Mouse (Mus musculus) limb, embryonic 11.5 days (tissue): Measurements from ENCODE around the gene Sclt1. TPM values are rescaled to one million over a fixed set of nuclear protein-coding genes. Genes with fewer than 3 reads are reported as not detected.

Experiments used
- ATAC-seq: fragments of 200-750 bp; cut with Nextera tagmentation; 2 replicates; pipeline ENCODE4 v1.8.0; 2017; ENCODE audit warnings: low read depth; ENCODE audit not compliant: insufficient number of reproducible peaks, low FRiP score, low TSS enrichment
- DNase-seq: peaks from one replicate; pipeline ENCODE4 v3.0.0-alpha.2; 2015; ENCODE audit warnings: low spot score
- H3K27ac ChIP-seq: fragments of 300-500 bp; sonication (generic); replicated peaks from 2 replicates; pipeline ENCODE4 v1.5.1; 2014; ENCODE audit warnings: low read depth, mild to moderate bottlenecking, low read length
- H3K27me3 ChIP-seq: fragments of 300-500 bp; sonication (generic); 2 replicates; pipeline ENCODE4 v1.6.1; 2014; ENCODE audit warnings: mild to moderate bottlenecking, low read length, mixed read lengths; ENCODE audit not compliant: control insufficient read depth, insufficient read depth
- H3K36me3 ChIP-seq: fragments of 300-500 bp; sonication (generic); 2 replicates; pipeline ENCODE4 v1.6.1; 2014; ENCODE audit warnings: mild to moderate bottlenecking, low read length, moderate library complexity, mixed read lengths; ENCODE audit not compliant: control insufficient read depth, insufficient read depth
- H3K4me1 ChIP-seq: fragments of 300-500 bp; sonication (generic); 2 replicates; pipeline ENCODE4 v1.6.1; 2014; ENCODE audit warnings: low read length, mixed read lengths; ENCODE audit not compliant: control insufficient read depth, insufficient read depth
- H3K4me2 ChIP-seq: fragments of 300-500 bp; sonication (generic); 2 replicates; pipeline ENCODE4 v1.6.1; 2014; ENCODE audit warnings: low read depth, mild to moderate bottlenecking, moderate library complexity; ENCODE audit not compliant: severe bottlenecking
- H3K4me3 ChIP-seq: fragments of 300-500 bp; sonication (generic); 2 replicates; pipeline ENCODE4 v1.5.1; 2014; ENCODE audit warnings: low read depth, low read length
- H3K9ac ChIP-seq: fragments of 300-500 bp; sonication (generic); 2 replicates; pipeline ENCODE4 v1.6.1; 2014; ENCODE audit warnings: mild to moderate bottlenecking, low read length
- H3K9me3 ChIP-seq: fragments of 300-500 bp; sonication (generic); 2 replicates; pipeline ENCODE4 v1.6.1; 2016; ENCODE audit warnings: low read length; ENCODE audit not compliant: control insufficient read depth
- WGBS: fragments of 180-500 bp; shearing (Covaris S2); extraction: QIAGEN DNeasy Blood & Tissue Kit; methylation state at CpG from one replicate; pipeline ENCODE4 v1.1.7; 2014; 5-methylcytosine and 5-hydroxymethylcytosine counted together
- polyA plus RNA-seq: library from polyadenylated mRNA; unstranded; fragments of >200 nt; fragmentation: Nextera tagmentation; extraction: Ambion mirVana; gene quantifications from 2 replicates; pipeline ENCODE4 v1.2.1, GENCODE M21; 2014

Sclt1 gene
- polyA plus RNA-seq, 1 experiment from 2014 or later: 27.3 TPM

DNA sequence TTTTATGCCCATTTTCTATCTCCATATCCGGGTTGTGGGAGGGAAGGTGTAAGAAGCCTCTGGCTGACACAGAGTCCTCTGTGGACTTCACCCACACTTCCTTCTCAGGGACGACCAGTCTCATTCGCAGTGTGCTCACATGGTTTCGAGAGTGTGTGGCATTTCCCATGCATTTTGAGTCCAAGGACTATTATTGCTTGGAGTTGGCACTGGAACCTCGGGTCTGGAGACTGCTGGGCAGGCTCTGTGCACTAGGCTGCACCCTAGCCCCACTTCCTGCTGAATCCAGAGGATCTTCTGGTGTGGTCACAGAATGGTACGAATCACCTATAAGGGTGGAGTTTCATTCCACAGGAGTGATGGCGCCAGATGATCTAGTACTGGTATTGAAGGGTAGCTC, 155.4 kb downstream of the Sclt1 start:
- DNase-seq (no peak), ATAC-seq (no peak)
- Histone ChIP-seq H3K4me1 (peaks cover 1% of the 10 kb centered on the region; the same call in 1 of the 2 replicates), H3K4me3 (no peak overlapping the region), H3K4me2 (no peak overlapping the region), H3K27ac (no peak overlapping the region), H3K9me3 (no peaks in the 10 kb centered on the region), H3K27me3 (no peaks in the 10 kb centered on the region), H3K36me3 (no peaks in the 10 kb centered on the region; the same call in 1 of the 2 replicates), H3K9ac (no peak overlapping the region)
- 84% methylated on average over 7 of the region's 7 CpGs for WGBS

DNA sequence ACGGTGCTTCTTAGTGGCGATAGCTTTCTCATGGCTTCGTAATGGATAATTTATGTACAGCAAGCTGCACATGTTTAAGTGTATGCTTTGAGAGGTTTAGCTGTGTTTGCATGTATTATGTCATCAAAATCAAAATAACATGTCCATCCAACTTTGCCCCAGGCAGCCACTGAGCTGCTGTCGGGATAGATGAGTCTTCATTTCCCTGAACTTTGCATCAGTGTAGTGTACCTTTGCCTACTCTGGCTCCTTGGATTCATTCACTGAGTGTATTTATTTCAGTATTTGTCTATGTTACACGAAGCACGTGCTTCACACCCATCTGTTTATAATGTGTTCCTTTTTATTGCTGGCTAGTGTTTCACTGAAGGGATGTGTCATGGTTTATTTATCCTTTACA, 156.0 kb downstream of the Sclt1 start:
- no peak overlapping the region for H3K4me2 ChIP-seq
- no peak overlapping the region for H3K9ac ChIP-seq
- no peaks in the 10 kb centered on the region for H3K9me3 ChIP-seq
- H3K27me3 ChIP-seq: no peaks in the 10 kb centered on the region
- H3K4me3 ChIP-seq: no peak overlapping the region
- H3K4me1 ChIP-seq: peaks cover 7% of the 10 kb centered on the region; the same call in 1 of the 2 replicates
- no peaks in the 10 kb centered on the region; the same call in 1 of the 2 replicates for H3K36me3 ChIP-seq
- no peak overlapping the region for H3K27ac ChIP-seq
- DNase-seq: no peak
- ATAC-seq: no peak
- WGBS: 74% methylated on average over 6 of the region's 6 CpGs

DNA sequence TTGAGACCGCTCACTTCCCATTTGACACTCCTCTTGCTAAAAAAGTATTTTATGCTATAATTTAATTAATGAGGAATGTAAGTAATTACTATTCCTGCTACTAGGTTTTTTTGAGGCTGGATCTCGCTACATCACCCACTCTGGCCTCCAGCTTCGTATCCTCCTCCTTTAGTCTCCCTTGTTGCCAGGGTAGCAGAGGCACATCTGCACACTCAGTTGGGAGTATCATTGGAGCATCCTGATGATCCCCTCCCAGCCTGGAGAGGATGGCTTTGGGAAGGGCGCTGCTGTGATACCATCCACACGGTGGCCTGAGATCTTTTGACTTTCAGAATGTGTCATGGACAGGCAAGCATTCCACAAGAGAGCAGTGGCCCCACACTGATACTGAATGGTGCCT, 156.8 kb downstream of the Sclt1 start:
- no peak for DNase-seq
- Histone ChIP-seq H3K4me3 (no peak overlapping the region), H3K9me3 (no peaks in the 10 kb centered on the region), H3K9ac (no peak overlapping the region), H3K4me2 (no peak overlapping the region), H3K4me1 (peaks cover 14% of the 10 kb centered on the region), H3K27me3 (no peaks in the 10 kb centered on the region), H3K36me3 (no peaks in the 10 kb centered on the region), H3K27ac (no peak overlapping the region)
- no peak for ATAC-seq
- 87% methylated on average over 5 of the region's 5 CpGs for WGBS

DNA sequence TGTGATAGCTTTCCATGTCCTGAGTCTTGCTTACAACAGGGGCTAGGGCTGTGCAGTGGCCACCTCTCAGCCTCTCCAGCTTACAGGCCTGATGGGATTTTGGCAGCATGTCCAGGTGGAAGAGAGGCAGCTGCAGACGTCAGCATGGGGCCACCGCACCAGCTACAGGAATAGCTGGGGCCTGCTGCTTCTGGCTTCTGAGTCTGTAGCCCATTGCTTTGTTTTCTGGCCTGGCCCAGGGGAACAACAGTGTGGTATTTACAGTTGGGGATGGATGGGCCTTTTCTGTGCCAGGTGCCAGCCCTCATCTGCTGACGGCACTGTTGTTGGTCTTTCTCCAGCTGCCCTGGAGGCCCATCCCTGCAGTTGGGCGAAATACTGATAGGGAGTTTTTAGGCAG, 158.7 kb downstream of the Sclt1 start:
- H3K4me1 ChIP-seq: peaks cover 23% of the 10 kb centered on the region
- no peak for ATAC-seq
- no peak overlapping the region for H3K4me2 ChIP-seq
- no peak overlapping the region for H3K9ac ChIP-seq
- H3K27ac ChIP-seq: no peak overlapping the region
- H3K4me3 ChIP-seq: no peak overlapping the region
- DNase-seq: no peak
- 78% methylated on average over 4 of the region's 4 CpGs for WGBS
- H3K36me3 ChIP-seq: no peaks in the 10 kb centered on the region
- no peaks in the 10 kb centered on the region for H3K27me3 ChIP-seq
- no peaks in the 10 kb centered on the region for H3K9me3 ChIP-seq

DNA sequence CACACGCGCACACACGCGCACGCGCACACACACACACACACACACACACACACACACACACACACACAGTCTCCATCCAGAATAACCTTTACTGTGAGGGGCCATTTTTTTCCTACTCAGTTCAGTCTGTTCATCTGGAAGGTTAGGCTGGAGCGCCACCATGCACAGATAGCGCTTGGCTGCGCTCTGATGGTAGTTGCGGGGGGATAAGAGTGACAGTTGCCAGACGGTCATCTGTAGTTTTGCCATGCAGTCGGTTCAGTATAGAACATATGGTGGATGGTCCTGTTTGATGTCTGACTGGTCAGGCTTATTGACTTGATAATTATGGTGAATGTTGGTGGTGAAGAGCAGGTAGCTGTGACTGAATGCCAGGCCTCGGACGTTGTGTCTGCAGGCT, 159.2 kb downstream of the Sclt1 start:
- DNase-seq (no peak), ATAC-seq (no peak)
- no peaks in the 10 kb centered on the region for H3K36me3 ChIP-seq
- H3K4me3 ChIP-seq: no peak overlapping the region
- WGBS: 95% methylated on average over 14 of the region's 14 CpGs
- no peak overlapping the region for H3K27ac ChIP-seq
- no peaks in the 10 kb centered on the region for H3K9me3 ChIP-seq
- no peaks in the 10 kb centered on the region for H3K27me3 ChIP-seq
- peaks cover 23% of the 10 kb centered on the region for H3K4me1 ChIP-seq
- H3K4me2 ChIP-seq: no peak overlapping the region
- no peak overlapping the region for H3K9ac ChIP-seq

DNA sequence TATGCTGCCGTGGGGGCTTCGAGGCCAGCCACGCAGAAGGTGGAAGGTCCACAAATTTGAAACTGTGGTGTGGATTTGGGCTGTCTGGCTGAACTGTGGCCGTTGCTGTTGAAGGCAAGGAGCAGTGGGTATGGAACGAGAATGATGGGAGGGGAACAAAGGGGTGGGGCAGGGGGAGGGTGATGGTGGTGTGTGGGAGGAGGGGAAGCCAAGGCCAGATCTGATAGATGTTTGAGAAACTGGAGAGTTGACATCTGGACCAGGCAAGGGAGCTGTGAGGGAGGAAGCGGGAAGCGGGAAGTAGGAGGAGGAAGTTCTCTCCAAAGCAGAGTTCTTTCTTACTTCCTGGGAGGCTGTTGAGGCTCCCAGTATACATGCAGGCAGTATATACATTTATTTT, 160.1 kb downstream of the Sclt1 start:
- WGBS: 72% methylated on average over 7 of the region's 7 CpGs
- Histone ChIP-seq H3K27me3 (no peaks in the 10 kb centered on the region), H3K9ac (no peak overlapping the region), H3K4me2 (no peak overlapping the region), H3K4me1 (peaks cover 23% of the 10 kb centered on the region), H3K4me3 (no peak overlapping the region), H3K36me3 (no peaks in the 10 kb centered on the region), H3K9me3 (no peaks in the 10 kb centered on the region), H3K27ac (no peak overlapping the region)
- ATAC-seq: no peak
- no peak for DNase-seq

DNA sequence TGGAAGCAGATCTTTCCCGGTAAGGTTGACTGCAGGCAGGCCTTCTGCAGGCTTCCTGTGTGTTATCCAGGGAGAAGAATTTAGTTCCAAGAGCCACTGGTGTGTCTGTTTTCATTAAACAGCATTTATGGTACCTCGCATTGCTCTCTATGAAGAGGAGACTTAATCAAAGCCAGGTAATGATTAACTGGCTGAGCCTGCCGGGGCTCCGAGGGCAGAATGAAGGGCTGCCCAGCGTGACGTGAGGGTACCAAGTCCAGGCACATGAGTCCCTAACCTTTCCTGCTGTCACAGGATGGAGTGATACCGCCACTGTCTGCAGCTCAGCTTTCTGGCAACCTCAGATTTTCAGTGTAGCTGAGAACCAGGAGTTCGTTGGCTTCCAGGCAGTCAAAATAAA, 160.9 kb downstream of the Sclt1 start:
- Histone ChIP-seq H3K4me2 (no peak overlapping the region), H3K27me3 (no peaks in the 10 kb centered on the region), H3K4me1 (peaks cover 23% of the 10 kb centered on the region), H3K27ac (no peak overlapping the region), H3K4me3 (no peak overlapping the region), H3K9me3 (no peaks in the 10 kb centered on the region), H3K9ac (no peak overlapping the region), H3K36me3 (no peaks in the 10 kb centered on the region)
- ATAC-seq (no peak), DNase-seq (no peak)
- WGBS: 23% methylated on average over 8 of the region's 8 CpGs

DNA sequence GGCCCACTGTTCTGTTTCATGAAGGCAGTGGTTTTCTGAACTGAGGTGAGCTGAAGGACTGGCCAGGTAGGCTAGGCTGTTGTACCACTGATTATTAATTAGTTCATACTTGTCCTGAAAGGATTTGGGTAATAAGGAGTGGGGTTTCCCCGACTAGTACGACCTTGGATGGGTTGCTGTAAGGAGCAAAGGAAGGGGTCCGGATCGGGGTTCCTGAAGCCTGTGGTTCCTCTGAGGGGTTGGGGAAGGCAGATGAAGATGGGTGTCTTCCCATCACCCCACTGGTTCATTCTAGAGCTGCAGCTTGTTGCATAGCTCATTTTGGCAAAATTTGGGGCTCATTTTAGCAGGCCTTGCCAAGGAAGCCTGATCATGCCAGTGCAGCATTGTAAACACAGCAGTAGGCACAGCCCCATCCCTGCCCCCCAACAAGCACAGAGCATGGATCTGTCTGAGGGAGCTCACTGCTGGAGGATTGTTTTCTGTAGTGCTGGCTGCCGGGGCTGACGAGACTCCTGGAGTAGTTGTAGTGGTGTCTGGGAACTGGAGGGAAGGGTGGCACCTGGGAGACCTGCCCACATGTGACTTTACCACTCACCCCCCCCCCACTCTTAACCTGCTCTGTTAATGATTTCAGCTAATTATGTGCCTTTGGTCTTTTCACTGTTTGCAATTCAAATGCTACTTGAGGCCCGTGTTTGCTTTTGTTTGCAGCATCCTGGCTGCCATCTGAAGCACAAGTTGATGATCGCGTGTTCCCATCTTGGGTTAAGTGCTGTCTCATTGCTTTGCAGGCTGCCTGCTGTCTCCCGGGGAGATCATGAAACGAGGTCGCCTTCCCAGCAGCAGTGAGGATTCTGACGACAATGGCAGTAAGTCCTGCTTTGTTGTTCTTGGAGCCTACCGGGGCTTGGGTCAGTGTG, 161.7 kb downstream of the Sclt1 start:
- Histone ChIP-seq H3K36me3 (no peaks in the 10 kb centered on the region), H3K9ac (no peak overlapping the region), H3K4me2 (no peak overlapping the region), H3K4me3 (no peak overlapping the region), H3K27ac (no peak overlapping the region), H3K27me3 (no peaks in the 10 kb centered on the region), H3K4me1 (peaks cover 23% of the 10 kb centered on the region), H3K9me3 (no peaks in the 10 kb centered on the region)
- no peak for DNase-seq
- ATAC-seq: no peak
- whole genome bisulfite sequencing: 45% methylated on average over 14 of the region's 14 CpGs
